ENCODE assay signal across 13 mouse cellular contexts in genomic region chr10:68166695-68167086, GRCm38 (mm10).
DNase-seq lines count a peak whose midpoint lies in the region; ATAC-seq and TF ChIP-seq lines count a peak whose summit lies in the region.
"Had no signal": no experiment of that assay in that cellular context is flagged by ENCODE, and none has a peak within 500 bp of the region (broad histone marks: within the 10 kb centered on the region; RNA-seq: fewer than 3 reads in every experiment).

No protein-coding gene starts in this region.

- H3K36me3 ChIP-seq in hindbrain, embryonic 12.5 days, result no peaks in the 10 kb centered on the region
- no peaks in the 10 kb centered on the region for H3K36me3 ChIP-seq in hindbrain, embryonic 10.5 days
- peaks cover 2% of the 10 kb centered on the region; the same call in 1 of the 2 replicates for H3K36me3 ChIP-seq in spleen, adult 2 months (ENCODE audit: control insufficient read depth, insufficient read depth, low read length)
- no peaks in the 10 kb centered on the region for H3K36me3 ChIP-seq in stomach, postnatal 0 days (ENCODE audit: control insufficient read depth, insufficient read depth, low read length)
- H3K36me3 ChIP-seq: forebrain, embryonic 15.5 days; G1E had no signal

- intact Hi-C loops in left cerebral cortex, postnatal 10 days (cut with DNase I), result loop anchor here (5.0 kb wide), 1 partner anchor 111 kb away; the partner anchor contains the start of gene Arid5b

- no peak overlapping the region for H3K9ac ChIP-seq in hindbrain, embryonic 12.5 days
- no peak overlapping the region for H3K9ac ChIP-seq in stomach, postnatal 0 days (ENCODE audit: low read length)
- H3K9ac ChIP-seq: forebrain, embryonic 15.5 days had no signal

- no peak for ATAC-seq in hindbrain, embryonic 12.5 days (ENCODE audit: low FRiP score)
- ATAC-seq in stomach, postnatal 0 days (ENCODE audit: low FRiP score, low TSS enrichment), result no peak
- no peak for ATAC-seq in monocyte, adult 5-6 weeks (replicated peaks; ENCODE audit: insufficient number of reproducible peaks, low FRiP score, low TSS enrichment, poor library complexity, severe bottlenecking)

- no peak for DNase-seq in hindbrain, embryonic 10.5 days (ENCODE audit: low spot score)
- no peak for DNase-seq in spleen, adult 2 months (ENCODE audit: low read depth in 1 of 2, low spot score in 2 of 2)
- no peak for DNase-seq in spleen, postnatal 10 days (ENCODE audit: low spot score in 2 of 2)
- peak; percentile 44 for DNase-seq in induced T-regulatory cell, adult 2 months (ENCODE audit: low read depth)
- DNase-seq in stomach, postnatal 0 days (ENCODE audit: low spot score), result no peak
- DNase-seq in left cerebral cortex, postnatal 10 days (ENCODE audit: extremely low spot score in 1 of 2, low spot score in 2 of 2), result no peak
- DNase-seq: heart, postnatal 14 days; lung, adult 18-20 months; thymus, postnatal 36 days had no signal

- H3K4me1 ChIP-seq in hindbrain, embryonic 12.5 days, result peaks cover 15% of the 10 kb centered on the region
- peaks cover 32% of the 10 kb centered on the region for H3K4me1 ChIP-seq in hindbrain, embryonic 10.5 days (replicated peaks)
- H3K4me1 ChIP-seq in spleen, adult 2 months (ENCODE audit: control insufficient read depth, insufficient read depth, insufficient read length), result peaks cover 13% of the 10 kb centered on the region; the same call in 1 of the 2 replicates
- peaks cover 8% of the 10 kb centered on the region for H3K4me1 ChIP-seq in stomach, postnatal 0 days (replicated peaks; ENCODE audit: control insufficient read depth, insufficient read depth)

- peak; percentile 0 for TF ChIP-seq EP300 in stomach, postnatal 0 days (optimal IDR thresholded peaks at IDR 0.05)

- no peak overlapping the region for H3K4me2 ChIP-seq in hindbrain, embryonic 12.5 days (replicated peaks)
- no peak overlapping the region for H3K4me2 ChIP-seq in stomach, postnatal 0 days (replicated peaks; ENCODE audit: low read depth)
- H3K4me2 ChIP-seq: forebrain, embryonic 15.5 days had no signal

- no peak overlapping the region for H3K4me3 ChIP-seq in hindbrain, embryonic 12.5 days
- no peak overlapping the region for H3K4me3 ChIP-seq in hindbrain, embryonic 10.5 days
- no peak overlapping the region for H3K4me3 ChIP-seq in spleen, adult 2 months (ENCODE audit: extremely low read depth, insufficient read depth, insufficient read length)
- H3K4me3 ChIP-seq in stomach, postnatal 0 days (ENCODE audit: low read depth, low read length), result no peak overlapping the region
- H3K4me3 ChIP-seq: forebrain, embryonic 15.5 days had no signal

- 74% methylated on average over 2 of the region's 2 CpGs for WGBS in hindbrain, embryonic 12.5 days
- 82% methylated on average over 2 of the region's 2 CpGs for WGBS in hindbrain, embryonic 10.5 days
- 76% methylated on average over 2 of the region's 2 CpGs for WGBS in spleen, adult 2 months
- WGBS in stomach, postnatal 0 days, result 50% methylated on average over 2 of the region's 2 CpGs

- no peak for TF ChIP-seq POLR2A in spleen, adult 2 months (IDR thresholded peaks at IDR 0.05; ENCODE audit: low read depth, low read length)

- H3K27ac ChIP-seq in hindbrain, embryonic 12.5 days, result peak overlapping the region; percentile 40; the same call in 1 of the 2 replicates
- no peak overlapping the region for H3K27ac ChIP-seq in hindbrain, embryonic 10.5 days
- H3K27ac ChIP-seq in spleen, adult 2 months (ENCODE audit: insufficient read depth, low read length), result peak overlapping the region; percentile 15; the same call in 1 of the 2 replicates
- peak overlapping the region; percentile 76 for H3K27ac ChIP-seq in stomach, postnatal 0 days (replicated peaks)

- TF ChIP-seq CTCF in spleen, adult 2 months (IDR thresholded peaks at IDR 0.05; ENCODE audit: extremely low read depth, insufficient read depth, insufficient read length, insufficient replicate concordance), result no peak
- no peak for TF ChIP-seq CTCF in stomach, postnatal 0 days (IDR thresholded peaks at IDR 0.05; ENCODE audit: low read depth)

- no peaks in the 10 kb centered on the region for H3K27me3 ChIP-seq in hindbrain, embryonic 12.5 days
- no peaks in the 10 kb centered on the region for H3K27me3 ChIP-seq in hindbrain, embryonic 10.5 days (ENCODE audit: insufficient read depth, poor library complexity, severe bottlenecking)
- H3K27me3 ChIP-seq in spleen, adult 2 months (ENCODE audit: control insufficient read depth, insufficient read depth, low read length), result no peaks in the 10 kb centered on the region
- H3K27me3 ChIP-seq in stomach, postnatal 0 days (ENCODE audit: control insufficient read depth, insufficient read depth, low read length), result no peaks in the 10 kb centered on the region
- H3K27me3 ChIP-seq: forebrain, embryonic 15.5 days had no signal

- no peaks in the 10 kb centered on the region for H3K9me3 ChIP-seq in hindbrain, embryonic 12.5 days (replicated peaks)
- H3K9me3 ChIP-seq in hindbrain, embryonic 10.5 days, result no peaks in the 10 kb centered on the region
- no peaks in the 10 kb centered on the region for H3K9me3 ChIP-seq in stomach, postnatal 0 days (ENCODE audit: control insufficient read depth, low read length)
- H3K9me3 ChIP-seq: forebrain, embryonic 15.5 days had no signal
